Mouse (Mus musculus) embryonic facial prominence, embryonic 11.5 days (tissue): ENCODE results near the gene Ms4a18. TPM values are rescaled to one million over a fixed set of nuclear protein-coding genes. Genes with fewer than 3 reads are reported as not detected.

Experiments
- ATAC-seq: fragments of 200-750 bp; cut with Nextera tagmentation; replicated peaks from 2 replicates; pipeline ENCODE4 v1.8.0; 2017; ENCODE audit warnings: low read depth; ENCODE audit not compliant: insufficient number of reproducible peaks, low FRiP score, low TSS enrichment
- DNase-seq: peaks from one replicate; pipeline ENCODE4 v3.0.0-alpha.2; 2015; ENCODE audit warnings: low spot score
- H3K27ac ChIP-seq: fragments of 300-500 bp; sonication (generic); replicated peaks from 2 replicates; pipeline ENCODE4 v1.5.1; 2014; ENCODE audit warnings: mild to moderate bottlenecking, low read depth, low read length, control low read depth
- H3K27me3 ChIP-seq: fragments of 300-500 bp; sonication (generic); 2 replicates; pipeline ENCODE4 v1.6.1; 2014; ENCODE audit warnings: mild to moderate bottlenecking, low read length, moderate library complexity, mixed read lengths; ENCODE audit not compliant: control insufficient read depth, insufficient read depth
- H3K36me3 ChIP-seq: fragments of 300-500 bp; sonication (generic); replicated peaks from 2 replicates; pipeline ENCODE4 v1.6.1; 2014; ENCODE audit warnings: low read depth, mild to moderate bottlenecking, low read length, moderate library complexity, mixed read lengths; ENCODE audit not compliant: control insufficient read depth, insufficient read depth
- H3K4me1 ChIP-seq: fragments of 300-500 bp; sonication (generic); 2 replicates; pipeline ENCODE4 v1.6.1; 2014; ENCODE audit warnings: low read length, mixed read lengths; ENCODE audit not compliant: control insufficient read depth, insufficient read depth
- H3K4me2 ChIP-seq: fragments of 300-500 bp; sonication (generic); 2 replicates; pipeline ENCODE4 v1.6.1; 2014; ENCODE audit warnings: low read depth, mild to moderate bottlenecking, control low read depth, low read length, moderate library complexity
- H3K4me3 ChIP-seq: fragments of 300-500 bp; sonication (generic); 2 replicates; pipeline ENCODE4 v1.5.1; 2014; ENCODE audit warnings: low read depth, low read length, control low read depth
- H3K9ac ChIP-seq: fragments of 300-500 bp; sonication (generic); replicated peaks from 2 replicates; pipeline ENCODE4 v1.6.1; 2014; ENCODE audit warnings: mild to moderate bottlenecking, control low read depth, low read length
- H3K9me3 ChIP-seq: fragments of 300-500 bp; sonication (generic); replicated peaks from 2 replicates; pipeline ENCODE4 v1.6.1; 2016; ENCODE audit warnings: mild to moderate bottlenecking, low read length, inconsistent platforms, mixed read lengths; ENCODE audit not compliant: control insufficient read depth
- WGBS: fragments of 180-500 bp; shearing (Covaris S2); extraction: QIAGEN DNeasy Blood & Tissue Kit; methylation state at CpG from one replicate; pipeline ENCODE4 v1.1.7; 2014; 5-methylcytosine and 5-hydroxymethylcytosine counted together
- polyA plus RNA-seq: library from polyadenylated mRNA; unstranded; fragments of >200 nt; fragmentation: Nextera tagmentation; extraction: Ambion mirVana; gene quantifications from 2 replicates; pipeline ENCODE4 v1.2.1, GENCODE M21; 2014

Gene Ms4a18
- polyA plus RNA-seq, 1 experiment from 2014 or later = not detected

DNA sequence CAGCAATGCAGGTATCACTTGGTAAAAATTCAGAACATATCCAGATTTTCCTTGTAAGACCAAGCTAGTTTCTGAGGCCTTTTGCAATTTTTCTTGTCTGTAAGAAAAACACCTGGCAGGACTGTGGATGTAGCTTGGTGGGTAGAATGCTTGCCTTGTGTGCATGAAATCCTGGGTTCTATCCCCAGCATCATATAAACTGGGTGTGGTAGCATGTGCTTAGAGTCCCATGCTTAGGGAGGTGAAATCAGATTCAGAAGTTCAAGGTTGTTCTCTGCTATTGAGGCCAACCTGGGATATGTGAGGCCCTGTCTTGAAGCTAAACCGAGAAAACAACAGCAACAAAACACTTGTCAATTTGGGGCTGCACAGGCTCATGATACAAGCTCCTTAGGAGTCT is 1.8 kb downstream of the Ms4a18 start:
- 82% methylated on average over 1 of the region's 1 CpGs for WGBS
- H3K36me3 ChIP-seq = no peaks in the 10 kb centered on the region
- DNase-seq = no peak
- no peak overlapping the region for H3K4me3 ChIP-seq
- no peak overlapping the region for H3K27ac ChIP-seq
- no peaks in the 10 kb centered on the region for H3K27me3 ChIP-seq
- H3K9ac ChIP-seq = no peak overlapping the region
- no peak overlapping the region for H3K4me2 ChIP-seq
- H3K4me1 ChIP-seq = no peaks in the 10 kb centered on the region
- H3K9me3 ChIP-seq = no peaks in the 10 kb centered on the region
- ATAC-seq = no peak

DNA sequence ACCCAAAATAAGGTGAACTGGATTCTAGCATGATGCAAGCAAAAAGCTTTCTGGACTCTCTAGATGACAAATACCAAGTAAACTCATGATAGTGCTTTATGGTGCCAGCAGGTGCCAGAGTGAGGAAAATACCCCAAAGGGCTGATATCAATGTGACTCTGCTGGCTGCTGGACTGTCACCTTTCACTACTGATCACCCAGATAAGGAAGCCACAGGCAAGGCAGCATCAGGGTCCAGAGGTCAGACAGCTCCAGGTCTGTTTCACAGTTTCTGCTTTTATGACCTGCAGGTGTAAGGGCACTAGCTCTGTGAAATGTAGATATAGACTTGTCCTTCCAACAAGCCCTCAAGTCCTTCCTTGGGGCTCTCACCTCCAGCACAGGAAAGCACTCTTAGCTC is 2.4 kb downstream of the Ms4a18 start:
- no peak for ATAC-seq
- no peak overlapping the region for H3K4me3 ChIP-seq
- H3K9ac ChIP-seq = no peak overlapping the region
- no peaks in the 10 kb centered on the region for H3K27me3 ChIP-seq
- no peak overlapping the region for H3K27ac ChIP-seq
- no peaks in the 10 kb centered on the region for H3K36me3 ChIP-seq
- no peaks in the 10 kb centered on the region for H3K9me3 ChIP-seq
- no peaks in the 10 kb centered on the region for H3K4me1 ChIP-seq
- H3K4me2 ChIP-seq = no peak overlapping the region
- DNase-seq = no peak

- Histone ChIP-seq H3K4me3 (no peak within 1 kb of the TSS), H3K9ac (no peak within 1 kb of the TSS), H3K4me2 (no peak within 1 kb of the TSS), H3K36me3 (no peaks in the 10 kb centered on the region), H3K27me3 (no peaks in the 10 kb centered on the region; the same call in 1 of the 2 replicates), H3K4me1 (no peaks in the 10 kb centered on the region), H3K27ac (no peak within 1 kb of the TSS), H3K9me3 (no peaks in the 10 kb centered on the region)
- WGBS = 88% methylated on average over 7 of the region's 7 CpGs
- no peak for DNase-seq
- no peak for ATAC-seq
These were observed 24.7 kb downstream of the Ms4a18 start, which contains the start of gene Ms4a15 for GRCm38 (mm10) chr19:10993150-10993549. Gene Ms4a15, minus strand, starts transcription at chr19:10993250.

DNA sequence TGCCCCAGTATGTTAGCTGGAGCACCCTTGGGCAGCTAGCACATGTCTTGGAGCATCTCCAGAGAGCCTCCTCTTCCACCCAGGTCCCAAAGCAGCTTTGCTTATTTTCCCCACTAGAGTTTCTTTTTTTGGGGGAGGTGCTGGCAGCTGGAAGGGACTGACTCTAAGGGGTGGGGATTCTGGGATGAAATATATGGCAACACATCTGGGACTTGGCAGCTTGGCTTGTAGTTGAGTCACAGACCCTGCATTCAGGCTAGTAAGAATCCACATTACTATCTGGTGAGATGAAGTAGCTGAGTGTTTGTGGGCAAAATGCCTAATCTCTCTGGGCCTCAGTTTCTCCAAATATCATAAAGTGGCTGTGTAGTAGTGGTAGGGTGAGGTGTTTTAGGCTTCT is 25.9 kb downstream of the Ms4a18 start:
- no peaks in the 10 kb centered on the region for H3K4me1 ChIP-seq
- no peak overlapping the region for H3K9ac ChIP-seq
- H3K36me3 ChIP-seq = no peaks in the 10 kb centered on the region
- H3K4me3 ChIP-seq = no peak overlapping the region
- no peaks in the 10 kb centered on the region for H3K9me3 ChIP-seq
- ATAC-seq (no peak), DNase-seq (no peak)
- no peaks in the 10 kb centered on the region; the same call in 1 of the 2 replicates for H3K27me3 ChIP-seq
- no peak overlapping the region for H3K27ac ChIP-seq
- no peak overlapping the region for H3K4me2 ChIP-seq

DNA sequence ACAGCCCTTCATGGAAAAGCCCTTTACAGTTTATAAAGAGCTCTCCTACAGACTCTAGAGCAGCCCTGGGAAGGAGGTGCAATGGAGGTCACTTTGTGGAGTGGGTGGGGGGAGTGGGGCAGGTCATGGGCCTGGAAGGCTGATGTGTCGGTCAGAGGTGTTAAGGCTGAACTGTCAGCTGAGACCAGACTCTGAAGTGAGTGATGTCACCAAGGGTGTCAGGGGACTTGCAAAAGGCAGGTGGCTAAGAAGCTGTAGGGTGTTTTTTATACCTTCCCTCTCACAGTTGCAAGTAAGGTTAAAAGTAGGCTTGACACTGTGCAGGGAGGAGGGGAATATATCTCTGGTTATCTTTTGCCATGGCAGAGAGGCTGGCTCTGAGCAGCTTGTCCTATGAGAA is 27.1 kb downstream of the Ms4a18 start:
- H3K27me3 ChIP-seq = no peaks in the 10 kb centered on the region; the same call in 1 of the 2 replicates
- no peak overlapping the region for H3K9ac ChIP-seq
- ATAC-seq (no peak), DNase-seq (no peak)
- H3K27ac ChIP-seq = no peak overlapping the region
- H3K4me1 ChIP-seq = no peaks in the 10 kb centered on the region
- H3K9me3 ChIP-seq = no peaks in the 10 kb centered on the region
- no peak overlapping the region for H3K4me2 ChIP-seq
- 56% methylated on average over 1 of the region's 1 CpGs for WGBS
- H3K4me3 ChIP-seq = no peak overlapping the region
- H3K36me3 ChIP-seq = no peaks in the 10 kb centered on the region

GRCm38 (mm10) chr19:10988563-10988962 is 29.3 kb downstream of the Ms4a18 start:
- Histone ChIP-seq H3K27ac (no peak overlapping the region), H3K9ac (no peak overlapping the region), H3K4me1 (no peaks in the 10 kb centered on the region), H3K27me3 (no peaks in the 10 kb centered on the region; the same call in 1 of the 2 replicates), H3K36me3 (no peaks in the 10 kb centered on the region), H3K9me3 (no peaks in the 10 kb centered on the region), H3K4me2 (no peak overlapping the region), H3K4me3 (no peak overlapping the region)
- WGBS = 86% methylated on average over 1 of the region's 1 CpGs
- no peak for ATAC-seq
- DNase-seq = no peak

- Histone ChIP-seq H3K9ac (no peak overlapping the region), H3K4me3 (no peak overlapping the region), H3K4me2 (no peak overlapping the region), H3K4me1 (no peaks in the 10 kb centered on the region), H3K36me3 (no peaks in the 10 kb centered on the region), H3K27ac (no peak overlapping the region), H3K27me3 (no peaks in the 10 kb centered on the region), H3K9me3 (no peaks in the 10 kb centered on the region)
- 88% methylated on average over 4 of the region's 4 CpGs for WGBS
- ATAC-seq (no peak), DNase-seq (no peak)
These were observed 31.9 kb downstream of the Ms4a18 start for GRCm38 (mm10) chr19:10985889-10986288.

DNA sequence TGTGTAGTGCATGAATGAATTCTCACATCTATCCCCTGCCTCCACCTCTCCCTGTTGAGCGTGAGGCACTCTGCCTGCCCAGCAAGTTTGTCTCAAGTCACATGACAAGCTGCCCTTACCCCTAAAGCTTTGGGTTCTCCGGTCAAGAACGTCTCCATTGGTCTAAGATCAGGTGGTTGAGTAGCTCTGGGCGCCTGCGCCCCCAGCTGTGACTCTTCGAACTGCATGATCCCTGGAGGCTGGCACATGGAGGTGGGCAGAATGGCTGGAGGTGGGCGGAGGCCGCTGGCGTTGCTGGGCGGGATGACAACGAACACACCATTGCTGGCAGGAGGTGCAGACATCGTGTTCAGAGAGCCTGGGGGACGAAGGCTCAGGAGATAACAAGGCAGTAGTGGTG is 33.3 kb downstream of the Ms4a18 start:
- no peak for DNase-seq
- H3K36me3 ChIP-seq = no peaks in the 10 kb centered on the region
- ATAC-seq = no peak
- no peak overlapping the region for H3K4me3 ChIP-seq
- no peaks in the 10 kb centered on the region for H3K9me3 ChIP-seq
- no peaks in the 10 kb centered on the region for H3K4me1 ChIP-seq
- H3K27me3 ChIP-seq = no peaks in the 10 kb centered on the region
- no peak overlapping the region for H3K9ac ChIP-seq
- 77% methylated on average over 13 of the region's 13 CpGs for WGBS
- no peak overlapping the region for H3K27ac ChIP-seq
- H3K4me2 ChIP-seq = no peak overlapping the region
